Mouse (Mus musculus) heart, postnatal 25 days (tissue): ENCODE measurements around the gene Cemip. TPM values are rescaled to one million over a fixed set of nuclear protein-coding genes. Genes with fewer than 3 reads are reported as not detected.

Experiments
- total RNA-seq, 2 experiments: library from RNA; stranded (reverse); gene quantifications; 2 replicates each; pipeline ENCODE4 v1.2.3; 2021

Gene Cemip
- total RNA-seq, 2 experiments from 2014 or later: 0.13 to 0.17 TPM

Other genes with a start within 250 kb of the Cemip start
- 1 to 10 TPM; 8.1 to 9.1 TPM for gene Tlnrd1, start 202.2 kb downstream of the Cemip start, total RNA-seq
- gene Mesd, start 202.0 kb downstream of the Cemip start, total RNA-seq: 10 to 100 TPM; 51.3 to 52.0 TPM
- gene Abhd17c, start 65.4 kb upstream of the Cemip start, total RNA-seq: 10 to 100 TPM; 32.1 to 32.4 TPM